ENCODE assay signal across 8 mouse cellular contexts in the genomic region with DNA sequence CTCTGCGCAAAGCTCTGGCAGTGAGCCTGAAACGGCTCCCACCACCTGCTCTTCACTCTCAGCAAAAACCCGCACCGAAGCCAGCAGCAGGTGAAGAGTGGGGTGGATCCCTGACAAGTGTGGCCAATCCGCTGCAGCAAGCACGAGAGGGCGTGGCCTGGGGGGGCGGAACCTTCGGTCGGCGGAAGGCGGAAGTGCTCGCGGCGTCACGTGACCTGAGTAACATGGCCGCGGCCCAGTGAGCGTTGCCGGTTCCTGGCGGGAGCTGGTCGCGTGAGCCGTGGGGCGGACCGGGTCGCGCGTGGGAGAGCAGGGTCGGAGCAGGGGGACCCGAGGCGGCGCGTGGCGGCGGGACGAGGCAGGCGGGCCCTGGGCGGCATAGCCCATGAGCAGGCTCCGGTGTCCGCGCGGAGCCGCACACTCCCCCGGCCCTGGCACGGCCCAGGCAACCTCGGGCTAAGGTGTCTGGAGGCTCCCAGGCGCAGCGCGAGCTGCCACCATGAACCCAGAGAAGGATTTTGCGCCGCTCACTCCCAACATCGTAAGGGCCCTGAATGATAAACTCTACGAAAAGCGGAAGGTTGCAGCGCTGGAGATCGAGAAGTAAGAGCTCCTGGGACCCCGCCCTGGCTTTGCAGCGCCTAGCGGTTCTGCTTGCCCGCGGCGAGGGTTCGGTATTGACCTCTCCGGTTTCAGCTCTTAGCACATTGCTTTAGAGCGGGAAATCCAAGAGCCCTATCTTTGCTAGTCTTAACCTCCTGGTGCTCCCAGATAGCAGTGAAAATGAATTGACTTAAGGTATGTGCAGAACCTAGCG. TPM values are rescaled to one million over a fixed set of nuclear protein-coding genes. Genes with fewer than 3 reads are reported as not detected.
DNase-seq lines count a peak whose midpoint lies in the region; ATAC-seq and TF ChIP-seq lines count a peak whose summit lies in the region.

Vac14 (plus strand) TSS at position 195 of the 817 bp plus-strand sequence.

- ATAC-seq in G1E (ENCODE audit: extremely low read depth, insufficient number of reproducible peaks, low FRiP score, poor library complexity, severe bottlenecking) = peak; percentile 87
- peak; percentile 97 for ATAC-seq in forebrain, embryonic 16.5 days
- ATAC-seq in lung, embryonic 14.5 days (ENCODE audit: insufficient read depth) = peak; percentile 95

- no peaks in the 10 kb centered on the region for H3K9me3 ChIP-seq in G1E (replicated peaks)
- H3K9me3 ChIP-seq in forebrain, embryonic 16.5 days (ENCODE audit: control insufficient read depth, low read length) = no peaks in the 10 kb centered on the region
- H3K9me3 ChIP-seq in lung, embryonic 14.5 days (ENCODE audit: low read depth, low read length) = no peaks in the 10 kb centered on the region

- H3K27ac ChIP-seq in forebrain, embryonic 16.5 days (ENCODE audit: low read length) = peak within 1 kb of the TSS; percentile 88
- peak within 1 kb of the TSS; percentile 79 for H3K27ac ChIP-seq in layer of hippocampus, adult 2 months
- H3K27ac ChIP-seq in lung, embryonic 14.5 days (ENCODE audit: low read depth) = no peak within 1 kb of the TSS
- no peak within 1 kb of the TSS for H3K27ac ChIP-seq in olfactory bulb, adult 2 months (ENCODE audit: insufficient read depth, low read depth, low read length)
- H3K27ac ChIP-seq in thymus, adult 2 months (ENCODE audit: control insufficient read depth, insufficient read depth, low read length) = no peak within 1 kb of the TSS

- WGBS in forebrain, embryonic 16.5 days = under 1% methylated on average over 67 of the region's 67 CpGs
- under 1% methylated on average over 67 of the region's 67 CpGs for WGBS in lung, embryonic 14.5 days
- WGBS in olfactory bulb, adult 2 months = under 1% methylated on average over 67 of the region's 67 CpGs
- under 1% methylated on average over 67 of the region's 67 CpGs for WGBS in thymus, adult 2 months

- peak; percentile 98 for DNase-seq in G1E (ENCODE audit: low spot score)
- DNase-seq in cerebellum, adult 18-20 months = peak; percentile 99
- DNase-seq in heart, postnatal 36 days = peak; percentile 96 to 98
- DNase-seq in layer of hippocampus, adult 2 months (ENCODE audit: low spot score in 2 of 2) = peak; percentile 96 to 97
- peak; percentile 99 for DNase-seq in lung, embryonic 14.5 days
- DNase-seq in thymus, adult 2 months = peak; percentile 99

- peak within 1 kb of the TSS; percentile 72 for H3K4me2 ChIP-seq in forebrain, embryonic 16.5 days (ENCODE audit: low read length)
- H3K4me2 ChIP-seq in lung, embryonic 14.5 days = peak within 1 kb of the TSS; percentile 93

- peak within 1 kb of the TSS; percentile 99 for H3K4me3 ChIP-seq in G1E (ENCODE audit: low read depth, low read length)
- H3K4me3 ChIP-seq in forebrain, embryonic 16.5 days (replicated peaks; ENCODE audit: low read length) = peak within 1 kb of the TSS; percentile 60
- peak within 1 kb of the TSS; percentile 95 for H3K4me3 ChIP-seq in layer of hippocampus, adult 2 months
- H3K4me3 ChIP-seq in lung, embryonic 14.5 days (ENCODE audit: low read depth, low read length) = peak within 1 kb of the TSS; percentile 94
- peak within 1 kb of the TSS; percentile 87 for H3K4me3 ChIP-seq in olfactory bulb, adult 2 months (ENCODE audit: insufficient read depth, low read depth, low read length)
- peak within 1 kb of the TSS; percentile 72 for H3K4me3 ChIP-seq in thymus, adult 2 months (ENCODE audit: control insufficient read depth, insufficient read depth, low read length)

- intact Hi-C loops in heart, postnatal 36 days (cut with DNase I) = loop anchor here (2.0 kb wide), 1 partner anchor 402 kb away; no protein-coding TSS in a partner anchor

- peak; percentile 60; the same call in 1 of the 2 replicates for TF ChIP-seq POLR2A in olfactory bulb, adult 2 months (IDR thresholded peaks at IDR 0.05; ENCODE audit: insufficient read depth, low read depth, low read length)
- TF ChIP-seq POLR2A in thymus, adult 2 months (IDR thresholded peaks at IDR 0.05; ENCODE audit: control insufficient read depth, extremely low read depth, insufficient read depth, low read length, poor library complexity) = peak; percentile 67

- H3K27me3 ChIP-seq in G1E (ENCODE audit: insufficient read depth, low read length) = peaks cover 16% of the 10 kb centered on the region
- H3K27me3 ChIP-seq in forebrain, embryonic 16.5 days (replicated peaks; ENCODE audit: control insufficient read depth, insufficient read depth, low read length) = no peaks in the 10 kb centered on the region
- no peaks in the 10 kb centered on the region for H3K27me3 ChIP-seq in lung, embryonic 14.5 days (ENCODE audit: insufficient read depth, low read length)
- H3K27me3 ChIP-seq in thymus, adult 2 months (ENCODE audit: control insufficient read depth, insufficient read depth, low read length) = no peaks in the 10 kb centered on the region

- peak within 1 kb of the TSS; percentile 64 for H3K9ac ChIP-seq in forebrain, embryonic 16.5 days (replicated peaks; ENCODE audit: low read depth, low read length)
- peak within 1 kb of the TSS; percentile 70 for H3K9ac ChIP-seq in lung, embryonic 14.5 days

- H3K4me1 ChIP-seq in G1E (ENCODE audit: insufficient read depth, low read depth, low read length) = peaks cover 53% of the 10 kb centered on the region
- peaks cover 32% of the 10 kb centered on the region for H3K4me1 ChIP-seq in forebrain, embryonic 16.5 days (replicated peaks; ENCODE audit: control insufficient read depth, insufficient read depth, low read length)
- peaks cover 11% of the 10 kb centered on the region; the same call in 1 of the 2 replicates for H3K4me1 ChIP-seq in lung, embryonic 14.5 days (ENCODE audit: insufficient read depth)
- H3K4me1 ChIP-seq in olfactory bulb, adult 2 months (ENCODE audit: control insufficient read depth, insufficient read depth, low read length) = peaks cover 6% of the 10 kb centered on the region
- H3K4me1 ChIP-seq in thymus, adult 2 months (replicated peaks; ENCODE audit: control insufficient read depth, insufficient read depth, low read length) = peaks cover 9% of the 10 kb centered on the region

- H3K36me3 ChIP-seq in G1E (replicated peaks) = peaks cover 32% of the 10 kb centered on the region
- H3K36me3 ChIP-seq in forebrain, embryonic 16.5 days (ENCODE audit: control insufficient read depth, insufficient read depth) = no peaks in the 10 kb centered on the region
- H3K36me3 ChIP-seq in lung, embryonic 14.5 days (ENCODE audit: insufficient read depth) = no peaks in the 10 kb centered on the region
- H3K36me3 ChIP-seq in thymus, adult 2 months (ENCODE audit: control insufficient read depth, insufficient read depth, low read length) = no peaks in the 10 kb centered on the region

- TF ChIP-seq CTCF in G1E (IDR thresholded peaks at IDR 0.05; ENCODE audit: low read depth, low read length) = no peak
- TF ChIP-seq CTCF in layer of hippocampus, adult 2 months (conservative IDR thresholded peaks at IDR 0.05) = no peak
- no peak for TF ChIP-seq CTCF in lung, embryonic 14.5 days (IDR thresholded peaks at IDR 0.05; ENCODE audit: low read depth)
- TF ChIP-seq CTCF in olfactory bulb, adult 2 months (IDR thresholded peaks at IDR 0.05; ENCODE audit: insufficient read depth, low read depth, low read length) = no peak
- TF ChIP-seq CTCF in thymus, adult 2 months (IDR thresholded peaks at IDR 0.05; ENCODE audit: borderline replicate concordance, control insufficient read depth, extremely low read depth, insufficient read depth, low read length, poor library complexity) = peak; percentile 56; the same call in 1 of the 2 replicates

RNA-seq across cellular contexts. Expression of gene Vac14, which starts in this region (rescaled TPM):
- total RNA-seq in G1E (2014; fragmentation: Nextera tagmentation) = 48.5 and 52.1 TPM in 2 replicates
- 25.7 and 25.8 TPM in 2 replicates for total RNA-seq in G1E (2017)
- polyA plus RNA-seq in G1E (2012) = 70.1 and 75.2 TPM in 2 replicates
- 28.0 and 28.1 TPM in 2 replicates for polyA plus RNA-seq in forebrain, embryonic 16.5 days (2015; fragmentation: Nextera tagmentation; extraction: Ambion mirVana)
- total RNA-seq in heart, postnatal 36 days (2021) = 10 to 100 TPM; 14.7 to 16.8 TPM
- 10 to 100 TPM; 22.8 to 23.4 TPM for total RNA-seq in layer of hippocampus, adult 2 months (2021)
- 23.3 and 25.2 TPM in 2 replicates for polyA plus RNA-seq in lung, embryonic 14.5 days (2014; fragmentation: Nextera tagmentation; extraction: Ambion mirVana)
- polyA plus RNA-seq in olfactory bulb, adult 2 months (2012; ENCODE audit: insufficient read depth, insufficient read length, low replicate concordance, missing spikeins) = not detected in 2 replicates
- 59.4 and 68.2 TPM in 2 replicates for polyA plus RNA-seq in thymus, adult 2 months (2012; rRNA removed)

Comparison
In these comparisons a context has a peak if more than half of its experiments do, and no peak if none do; other contexts are left out.
1. H3K27ac ChIP-seq: peak in forebrain, embryonic 16.5 days (single experiment) and layer of hippocampus, adult 2 months (single experiment); none in lung, embryonic 14.5 days (single experiment), olfactory bulb, adult 2 months (single experiment) and thymus, adult 2 months (single experiment).
2. Peak in every context shown above with its lines, with median percentiles within 50 percentile points of each other: ATAC-seq, DNase-seq and H3K4me3 ChIP-seq.